Mouse (Mus musculus) heart, postnatal 10 days (tissue): ENCODE measurements around the gene Arid4b. TPM values are rescaled to one million over a fixed set of nuclear protein-coding genes. Genes with fewer than 3 reads are reported as not detected.
"Not testable (repeated sequence)": the region's sequence is repeated elsewhere in the genome, so short reads cannot be mapped to it uniquely, and the experiment has no call there.

Experiments used
- DNase-seq, 2 experiments: peaks; one replicate each; pipeline ENCODE4 v3.0.0; 2021
- intact Hi-C: fragments of 180-260 bp; cut with DNase I; formaldehyde crosslinking; loops from one replicate; pipeline ENCODE4 v1.15.1; 2025
- total RNA-seq, 2 experiments: library from RNA; stranded (reverse); gene quantifications; 2 replicates each; pipeline ENCODE4 v1.2.3; 2021

Arid4b gene
- total RNA-seq = 10 to 100 TPM; 28.0 to 29.1 TPM

DNA sequence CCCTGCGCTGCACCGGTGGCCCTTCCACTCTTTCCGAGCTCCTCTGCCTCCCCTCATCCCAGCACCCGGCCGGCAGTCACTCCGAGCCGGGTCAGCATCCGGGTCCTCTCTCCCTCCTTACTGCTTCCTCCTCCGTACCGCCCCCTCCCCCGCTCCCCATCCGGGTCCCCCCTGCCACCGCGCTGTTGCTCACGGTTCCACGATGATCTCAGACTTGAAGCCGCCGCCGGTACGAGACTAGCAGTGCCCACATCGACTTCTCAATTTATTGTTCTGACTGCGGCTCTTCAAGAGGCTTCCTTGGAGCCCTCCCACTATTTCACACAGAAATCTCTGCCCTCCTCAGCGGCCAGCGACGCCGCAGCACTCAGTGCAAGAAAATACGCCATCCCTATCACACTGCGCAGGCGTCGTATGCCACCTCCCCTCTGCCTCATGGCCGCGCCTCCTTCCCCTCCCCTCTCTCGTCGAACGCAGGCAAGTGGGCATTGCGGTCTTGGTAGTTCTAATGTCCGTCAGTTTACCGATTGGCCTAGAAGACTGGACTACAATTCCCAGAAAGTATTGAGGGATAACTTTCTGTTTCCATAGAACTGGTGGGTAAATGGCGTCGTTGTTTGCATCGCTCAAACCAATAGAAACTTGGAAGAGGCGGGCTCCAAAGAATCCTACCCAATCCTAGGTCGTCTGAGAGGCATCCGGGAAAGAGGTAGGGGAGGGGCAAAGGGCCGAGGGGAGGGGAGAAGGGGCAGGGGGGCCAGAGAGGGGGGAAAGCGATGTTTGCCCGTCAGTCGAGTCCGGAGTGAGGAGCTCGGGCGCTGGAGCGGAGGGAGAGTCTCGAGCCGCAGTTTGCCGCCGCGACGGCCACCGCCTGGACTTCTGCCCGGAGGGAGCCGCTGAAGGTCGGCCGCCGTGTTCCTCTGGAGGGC, at the start of gene Arid4b, which contains the start of gene Ggps1:
Arid4b (plus strand) TSS at position 220 of the 929 bp plus-strand sequence.
Ggps1 (minus strand) TSS at position 476 of the 929 bp plus-strand sequence.
- intact Hi-C loops = loop anchor here (1.0 to 10.0 kb wide), 2 partner anchors 24 to 112 kb away; partner anchors contain the start of gene Tbce
- DNase-seq = peak; percentile 96 to 97

- intact Hi-C loops = no loop called here
- no peak for DNase-seq
These were observed 49.0 kb upstream of the Arid4b start for GRCm38 (mm10) chr13:14014001-14014400.

DNA sequence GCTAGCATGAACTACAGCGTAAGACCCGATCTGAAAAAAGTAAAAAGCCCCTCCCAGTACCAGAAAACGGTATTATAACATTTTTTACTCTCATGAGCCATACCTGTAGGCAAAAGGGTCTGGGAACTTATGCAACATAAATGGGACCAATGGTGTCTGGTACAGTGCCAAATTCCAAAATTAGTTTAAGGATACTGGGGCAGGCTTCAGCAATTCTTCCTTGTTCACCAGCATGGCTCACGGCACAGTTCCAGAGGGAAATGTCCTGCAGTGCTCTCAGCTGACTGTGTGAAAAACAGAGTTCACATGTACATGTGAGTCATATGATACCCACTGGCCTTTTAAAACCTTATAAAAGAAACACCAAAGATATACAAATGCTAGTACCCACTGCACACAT, 48.5 kb upstream of the Arid4b start:
- intact Hi-C loops = no loop called here

GRCm38 (mm10) chr13:14015609-14016008, 47.4 kb upstream of the Arid4b start:
- no peak for DNase-seq
- intact Hi-C loops = no loop called here

More for the DNA sequence above, 48.5 kb upstream of the Arid4b start:
- no peak for DNase-seq

GRCm38 (mm10) chr13:14018283-14018682, 44.7 kb upstream of the Arid4b start:
- DNase-seq = no peak
- intact Hi-C loops = no loop called here

DNA sequence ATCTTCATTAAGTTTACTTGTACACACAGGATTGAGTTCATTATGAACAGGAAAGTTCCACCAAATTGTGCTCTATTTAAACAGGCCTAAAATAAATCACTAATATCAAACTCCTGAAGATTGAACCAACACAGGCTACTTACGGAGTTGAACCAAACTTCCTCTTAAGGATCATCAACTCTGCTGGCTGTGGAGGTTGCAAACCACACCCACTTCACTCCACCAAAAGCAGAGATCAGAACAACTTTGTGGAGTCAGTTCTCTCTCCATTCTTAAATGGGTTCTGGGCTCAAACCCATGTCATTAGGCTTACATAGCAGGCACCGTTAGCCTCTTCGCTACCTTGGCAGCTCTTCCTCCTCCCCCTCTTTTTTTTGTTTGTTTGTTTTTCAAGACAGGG, 44.2 kb upstream of the Arid4b start:
- intact Hi-C loops = no loop called here
- DNase-seq = no peak

DNA sequence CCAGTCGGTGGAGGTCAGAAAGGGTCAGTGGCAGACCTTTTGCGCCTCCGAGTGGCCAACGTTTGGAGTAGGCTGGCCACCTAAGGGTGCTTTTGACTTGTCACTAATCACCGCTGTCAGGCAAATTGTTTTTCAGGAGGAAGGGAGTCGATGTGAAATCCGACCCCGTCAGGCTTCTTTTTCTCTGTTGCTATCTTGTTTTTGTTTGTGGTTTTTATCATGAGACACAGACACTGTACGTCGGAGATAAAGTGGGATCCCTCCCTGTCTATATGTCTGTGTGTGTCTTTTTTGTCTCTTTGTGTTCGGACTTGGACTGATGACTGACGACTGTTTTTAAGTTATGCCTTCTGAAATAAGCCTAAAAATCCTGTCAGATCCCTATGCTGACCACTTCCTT, 41.6 kb upstream of the Arid4b start:
- intact Hi-C loops, DNase-seq: not testable (repeated sequence)

GRCm38 (mm10) chr13:14025554-14025953, 37.5 kb upstream of the Arid4b start:
- intact Hi-C loops = no loop called here
- DNase-seq = no peak

GRCm38 (mm10) chr13:14026154-14026820, 36.7 kb upstream of the Arid4b start:
- DNase-seq = no peak
- intact Hi-C loops = no loop called here

DNA sequence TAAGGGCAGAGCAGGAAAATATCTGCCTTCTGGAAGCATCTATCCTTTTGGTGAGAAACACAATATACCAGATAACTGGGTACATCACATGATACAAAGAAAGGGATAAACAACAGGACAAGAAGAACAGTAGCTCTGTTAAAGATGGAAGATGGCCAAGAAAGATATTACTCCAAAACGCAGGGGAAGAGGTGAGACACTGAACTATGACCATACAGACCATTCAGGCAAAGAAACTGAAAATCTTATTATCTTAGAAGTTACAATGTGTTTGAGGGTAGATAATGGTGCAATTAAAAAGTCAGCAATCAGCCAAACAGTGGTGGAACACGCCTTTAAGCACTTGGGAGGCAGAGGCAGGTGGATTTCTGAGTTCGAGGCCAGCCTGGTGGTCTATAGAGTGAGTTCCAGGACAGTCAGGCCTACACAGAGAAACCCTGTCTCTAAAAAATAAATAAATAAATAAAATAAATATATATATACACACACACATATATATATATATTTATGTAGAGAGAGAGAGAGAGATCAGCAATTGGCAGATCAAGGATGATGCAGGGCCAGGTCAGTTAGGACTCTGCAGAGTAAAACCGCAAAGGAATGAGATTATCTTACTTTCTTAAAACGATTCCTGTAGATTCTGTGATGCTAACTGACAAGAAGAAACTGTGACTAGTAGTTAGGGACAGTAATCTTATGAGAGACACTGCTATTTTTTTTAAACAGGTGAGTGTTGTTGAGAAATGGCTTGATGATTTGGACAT, 29.5 kb upstream of the Arid4b start:
- intact Hi-C loops = no loop called here
- DNase-seq = no peak

DNA sequence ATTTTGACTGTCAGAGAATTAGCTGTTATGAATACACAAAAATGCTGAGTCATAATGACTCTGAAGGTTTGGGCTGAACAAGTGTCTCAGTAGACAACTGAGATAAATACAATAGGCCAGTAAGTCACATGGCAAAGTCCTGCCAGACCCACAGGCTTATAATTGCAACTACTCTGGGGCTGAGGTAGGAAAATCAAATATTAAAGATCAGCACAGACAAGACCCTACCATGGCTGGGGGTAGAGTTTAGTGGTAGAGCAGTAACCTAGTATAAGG, 29.0 kb upstream of the Arid4b start:
- intact Hi-C loops = no loop called here
- DNase-seq = no peak

DNA sequence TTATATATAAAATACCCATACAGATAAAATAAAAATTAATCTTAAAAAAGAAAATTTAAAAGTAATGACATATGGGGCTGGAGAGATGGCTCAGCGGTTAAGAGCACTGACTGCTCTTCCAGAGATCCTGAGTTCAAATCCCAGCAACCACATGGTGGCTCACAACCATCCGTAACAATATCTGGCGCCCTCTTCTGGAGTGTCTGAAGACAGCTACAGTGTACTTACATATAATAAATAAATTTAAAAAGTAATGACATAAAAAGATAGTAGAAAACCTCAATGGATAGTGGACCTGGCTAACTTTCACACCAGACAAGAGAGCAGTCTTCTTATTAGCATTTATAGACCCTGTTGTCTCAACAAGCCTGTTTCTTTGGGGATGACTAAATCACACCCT, 27.7 kb upstream of the Arid4b start:
- DNase-seq = not testable (repeated sequence)
- intact Hi-C loops = loop anchor here (5.0 kb wide), 1 partner anchor 78 kb away; no protein-coding TSS in a partner anchor

- no peak for DNase-seq
- intact Hi-C loops = loop anchor here (5.0 kb wide), 1 partner anchor 79 kb away; no protein-coding TSS in a partner anchor
These were observed 27.0 kb upstream of the Arid4b start for GRCm38 (mm10) chr13:14035875-14036630.

DNA sequence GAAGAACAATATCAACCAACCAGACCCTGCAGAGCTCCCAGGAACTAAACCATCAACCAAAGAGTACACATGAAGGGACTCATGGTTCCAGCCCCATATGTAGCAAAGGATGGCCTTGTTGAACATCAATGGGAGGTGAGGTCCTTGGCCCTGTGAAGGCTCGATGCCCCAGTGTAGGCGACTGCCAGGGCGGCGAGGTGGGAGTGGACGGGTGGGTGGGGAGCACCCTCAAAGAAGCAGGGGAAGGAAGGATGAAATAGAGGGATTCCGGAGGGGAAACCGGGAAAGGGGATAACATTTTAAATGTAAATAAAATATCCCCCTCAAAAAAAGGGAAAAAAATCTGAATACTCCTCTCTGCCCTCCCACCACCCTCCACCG, 24.1 kb upstream of the Arid4b start:
- intact Hi-C loops = loop anchor here (1.0 to 5.0 kb wide), 2 partner anchors 24 to 82 kb away; partner anchors contain the start of genes Arid4b and Ggps1

GRCm38 (mm10) chr13:14039292-14039965, 23.6 kb upstream of the Arid4b start, which contains the start of gene Tbce:
Tbce (minus strand) TSS chr13:14039638.
- intact Hi-C loops = loop anchor here (1.0 to 5.0 kb wide), 2 partner anchors 24 to 82 kb away; partner anchors contain the start of genes Arid4b and Ggps1

More for the DNA sequence above, 24.1 kb upstream of the Arid4b start:
- DNase-seq = no peak

DNA sequence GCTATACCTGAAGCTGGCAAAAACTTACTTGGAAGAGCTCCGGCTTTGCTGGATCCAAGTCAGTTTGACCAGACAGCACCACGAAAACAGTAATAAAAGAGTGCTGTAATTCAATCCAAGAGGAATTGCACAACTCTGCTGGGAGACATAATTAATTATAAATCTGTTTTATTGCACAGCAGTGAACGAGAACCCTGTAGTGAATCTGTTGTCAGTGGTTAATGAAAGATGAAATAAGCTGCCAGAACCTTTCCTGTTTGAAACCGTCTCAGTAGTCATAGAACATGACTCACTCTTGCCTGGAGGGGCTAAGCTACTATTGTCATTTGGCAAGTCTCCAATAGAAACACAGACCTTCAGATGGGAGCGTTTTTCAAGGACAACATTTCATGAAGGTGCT, 22.8 kb upstream of the Arid4b start:
- peak; percentile 13 to 22 for DNase-seq
- intact Hi-C loops = no loop called here

More at GRCm38 (mm10) chr13:14039292-14039965, 23.6 kb upstream of the Arid4b start, which contains the start of gene Tbce:
- peak; percentile 93 to 95 for DNase-seq

DNA sequence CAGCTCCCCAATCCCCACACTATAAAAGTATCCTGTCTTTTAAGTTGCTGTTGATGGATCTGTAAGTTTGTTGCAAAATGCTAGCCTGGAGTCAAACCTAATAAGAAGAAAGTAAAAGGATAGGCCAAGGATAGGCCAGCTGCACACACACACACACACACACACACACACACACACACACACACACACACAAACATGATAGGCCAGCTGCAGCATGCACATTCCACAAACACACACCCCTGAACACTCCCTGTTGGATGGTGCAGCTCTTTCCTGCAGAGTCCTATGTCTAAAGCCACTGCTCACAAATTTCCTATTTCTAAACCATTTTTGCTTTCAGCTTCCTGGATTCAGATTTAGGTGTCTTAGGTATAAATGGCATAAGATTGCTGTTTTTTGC, 19.2 kb upstream of the Arid4b start:
- intact Hi-C loops = no loop called here
- DNase-seq = no peak

- intact Hi-C loops = no loop called here
- DNase-seq = no peak
These were observed 18.5 kb upstream of the Arid4b start for GRCm38 (mm10) chr13:14044521-14044920.

- intact Hi-C loops = no loop called here
- DNase-seq = no peak
These were observed 13.2 kb upstream of the Arid4b start for GRCm38 (mm10) chr13:14049878-14050277.
